Mouse (Mus musculus): Measurements from ENCODE around the gene Gm3625. TPM values are rescaled to one million over a fixed set of nuclear protein-coding genes. Genes with fewer than 3 reads are reported as not detected.
A peak's percentile ranks its signal among the peaks of the same experiment; 100 is the strongest.

Gene Gm3625
- polyA plus RNA-seq (2015; fragmentation: Nextera tagmentation; extraction: Ambion mirVana) = not detected in 2 replicates

DNA sequence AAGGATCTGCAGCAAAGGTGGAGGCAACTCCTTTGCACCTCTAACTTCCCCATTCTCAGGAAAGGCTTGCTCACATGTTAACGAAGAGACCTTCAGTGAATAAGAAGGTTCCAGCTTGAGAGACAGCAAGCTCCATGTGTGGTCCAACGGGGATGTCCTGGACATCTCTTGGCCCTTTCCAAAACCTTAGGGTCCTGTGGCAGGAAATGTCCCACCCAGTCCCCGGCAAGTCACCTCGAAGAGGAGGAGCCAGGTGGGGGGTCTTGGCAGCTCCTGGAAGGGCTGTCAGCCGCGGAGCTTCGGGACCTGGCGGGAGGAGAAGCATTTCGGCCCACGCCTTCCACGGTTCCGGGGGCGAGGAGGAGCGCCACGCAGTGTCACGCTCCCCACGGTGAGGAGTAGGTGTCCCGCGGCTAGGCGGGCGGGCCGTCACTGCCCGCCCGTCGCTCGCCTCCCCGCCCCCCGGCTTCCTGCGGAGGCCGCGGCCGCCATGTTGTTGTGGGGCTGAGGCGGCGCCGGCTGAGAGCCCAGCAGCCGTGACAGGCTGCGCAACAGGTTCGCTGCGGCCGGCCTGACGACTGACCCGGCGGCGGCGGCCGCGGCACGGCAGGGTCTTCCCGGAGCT lies at the start of gene Gm3625, which contains the start of gene Itsn2:
TSS of gene Gm3625 (minus strand) at position 387 of the 625 bp plus-strand sequence.
TSS of gene Itsn2 (plus strand) at position 98 of the 625 bp plus-strand sequence.
- peak within 1 kb of the TSS; percentile 82 for H3K9ac ChIP-seq
- no peaks in the 10 kb centered on the region for H3K9me3 ChIP-seq
- H3K27me3 ChIP-seq = no peaks in the 10 kb centered on the region
- peak within 1 kb of the TSS; percentile 77 for H3K27ac ChIP-seq (replicated peaks)
- under 1% methylated on average over 42 of the region's 49 CpGs for WGBS
- peak within 1 kb of the TSS; percentile 67 for H3K4me2 ChIP-seq
- H3K36me3 ChIP-seq = no peaks in the 10 kb centered on the region
- ATAC-seq (ENCODE audit: low FRiP score, low read depth) = peak; percentile 86
- peak within 1 kb of the TSS; percentile 70 for H3K4me3 ChIP-seq
- peaks cover 19% of the 10 kb centered on the region for H3K4me1 ChIP-seq (replicated peaks)

DNA sequence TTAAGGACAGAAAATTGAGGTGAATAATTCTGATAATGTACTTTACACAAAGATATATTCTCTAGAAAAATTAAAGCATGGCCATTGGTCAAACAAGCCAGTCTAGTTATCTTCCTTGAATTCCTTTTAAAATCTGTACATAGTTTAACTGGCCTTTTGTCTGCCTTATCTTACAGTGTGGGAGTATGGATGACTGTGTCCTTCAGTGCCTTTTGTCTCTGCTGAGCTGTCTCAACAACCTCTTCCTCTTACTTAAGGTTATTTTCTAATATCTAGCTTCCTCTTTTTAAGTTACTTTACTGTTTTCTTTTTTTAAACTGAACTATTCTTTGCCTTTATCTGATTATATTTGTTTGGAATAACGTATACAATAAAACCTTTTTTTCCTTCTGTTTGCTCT lies 48.0 kb upstream of the Gm3625 start:
- Histone ChIP-seq H3K4me1 (replicated peaks) (no peaks in the 10 kb centered on the region), H3K27me3 (no peaks in the 10 kb centered on the region), H3K27ac (replicated peaks) (no peak overlapping the region), H3K4me3 (no peak overlapping the region), H3K36me3 (peaks cover 50% of the 10 kb centered on the region), H3K4me2 (no peak overlapping the region), H3K9ac (no peak overlapping the region), H3K9me3 (no peaks in the 10 kb centered on the region)
- WGBS = 98% methylated on average over 1 of the region's 1 CpGs
- ATAC-seq (ENCODE audit: low FRiP score, low read depth) = no peak

DNA sequence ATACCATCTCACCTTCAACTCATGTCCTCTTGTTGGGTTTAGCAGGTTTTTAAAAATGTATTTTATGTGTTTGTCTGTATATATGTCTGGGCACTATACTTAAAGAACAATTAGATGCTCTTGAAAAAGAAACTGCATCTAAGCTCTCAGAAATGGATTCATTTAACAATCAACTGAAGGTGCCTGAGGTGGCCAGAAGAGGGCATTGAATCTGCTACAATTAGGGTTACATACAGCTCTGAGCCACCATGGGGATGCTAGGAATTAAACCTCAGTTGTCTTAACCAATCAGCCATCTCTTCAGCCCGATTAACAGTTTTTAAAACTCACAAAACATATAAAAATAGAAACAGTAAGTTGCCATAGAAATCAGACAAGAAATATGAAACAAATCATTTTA lies 45.7 kb upstream of the Gm3625 start:
- no peak overlapping the region for H3K4me3 ChIP-seq
- H3K4me2 ChIP-seq = no peak overlapping the region
- H3K9me3 ChIP-seq = no peaks in the 10 kb centered on the region
- H3K4me1 ChIP-seq (replicated peaks) = no peaks in the 10 kb centered on the region
- H3K27me3 ChIP-seq = no peaks in the 10 kb centered on the region
- peaks cover 57% of the 10 kb centered on the region for H3K36me3 ChIP-seq
- 84% methylated on average over 1 of the region's 1 CpGs for WGBS
- ATAC-seq (ENCODE audit: low FRiP score, low read depth) = no peak
- no peak overlapping the region for H3K27ac ChIP-seq (replicated peaks)
- H3K9ac ChIP-seq = no peak overlapping the region

DNA sequence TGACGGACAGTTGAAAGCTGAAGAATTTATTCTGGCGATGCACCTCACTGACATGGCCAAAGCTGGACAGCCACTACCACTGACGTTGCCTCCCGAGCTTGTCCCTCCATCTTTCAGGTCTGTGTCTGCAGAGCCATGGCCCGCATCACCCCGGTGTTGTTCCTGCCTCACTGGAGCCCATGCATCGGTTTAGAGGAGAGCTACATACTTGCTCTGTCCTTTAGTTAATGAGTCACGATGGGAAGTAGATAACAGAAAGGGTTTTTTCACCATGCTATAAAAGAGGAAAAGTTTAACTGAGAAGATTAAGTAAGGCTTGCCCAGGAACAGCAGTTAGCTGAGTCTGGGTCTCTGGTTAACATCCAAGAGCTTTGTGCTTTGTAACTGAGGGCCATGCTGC lies 40.2 kb upstream of the Gm3625 start:
- Histone ChIP-seq H3K9me3 (no peaks in the 10 kb centered on the region), H3K27ac (replicated peaks) (no peak overlapping the region), H3K36me3 (peaks cover 57% of the 10 kb centered on the region), H3K9ac (no peak overlapping the region), H3K27me3 (no peaks in the 10 kb centered on the region), H3K4me1 (replicated peaks) (no peaks in the 10 kb centered on the region), H3K4me2 (no peak overlapping the region), H3K4me3 (no peak overlapping the region)
- WGBS = 84% methylated on average over 8 of the region's 8 CpGs
- no peak for ATAC-seq (ENCODE audit: low FRiP score, low read depth)

DNA sequence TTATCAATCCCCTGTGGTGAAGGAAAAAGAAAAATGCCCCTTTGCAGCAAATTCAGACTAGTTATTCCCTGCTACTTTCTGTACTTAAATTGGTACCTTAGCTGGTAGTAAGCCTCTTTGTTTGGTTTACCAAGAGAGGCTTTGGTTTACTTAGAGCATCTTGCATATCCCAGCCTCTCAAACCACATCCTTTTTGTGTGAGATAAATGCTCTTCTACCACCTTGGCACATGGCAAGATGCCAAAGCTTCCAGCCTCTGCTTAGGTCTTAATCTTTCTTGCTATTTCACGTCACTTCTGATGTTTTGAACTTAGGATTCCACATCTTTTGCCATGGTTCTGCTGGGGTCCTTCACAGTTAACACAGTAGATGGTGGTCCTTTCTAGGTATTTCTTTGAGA lies 31.5 kb upstream of the Gm3625 start:
- no peak overlapping the region for H3K27ac ChIP-seq (replicated peaks)
- no peaks in the 10 kb centered on the region for H3K9me3 ChIP-seq
- no peak overlapping the region for H3K4me2 ChIP-seq
- no peak overlapping the region for H3K9ac ChIP-seq
- no peak overlapping the region for H3K4me3 ChIP-seq
- H3K4me1 ChIP-seq (replicated peaks) = no peaks in the 10 kb centered on the region
- H3K27me3 ChIP-seq = no peaks in the 10 kb centered on the region
- no peaks in the 10 kb centered on the region; the same call in 1 of the 2 replicates for H3K36me3 ChIP-seq
- WGBS = 70% methylated on average over 1 of the region's 1 CpGs
- ATAC-seq (ENCODE audit: low FRiP score, low read depth) = no peak

DNA sequence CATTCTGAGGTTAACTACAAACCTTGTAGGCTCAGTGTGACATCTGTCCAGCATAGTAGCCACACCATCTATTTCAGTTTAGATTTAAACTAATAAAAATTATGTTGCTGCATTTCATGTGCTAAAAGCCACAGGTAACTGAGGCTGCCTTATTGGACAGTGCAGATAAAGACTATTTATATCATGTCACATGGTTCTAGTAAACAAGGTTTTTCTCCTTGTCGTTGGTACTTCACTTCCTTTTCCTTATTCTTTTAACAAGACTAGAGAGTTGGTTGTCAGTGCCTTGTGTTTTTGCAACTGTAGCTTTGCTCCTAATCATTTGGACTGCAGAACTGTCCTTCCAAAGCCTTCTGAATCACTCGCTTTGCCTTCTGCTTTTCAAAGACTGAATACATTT lies 22.0 kb upstream of the Gm3625 start:
- Histone ChIP-seq H3K4me3 (no peak overlapping the region), H3K36me3 (no peaks in the 10 kb centered on the region), H3K9ac (no peak overlapping the region), H3K27me3 (no peaks in the 10 kb centered on the region), H3K9me3 (no peaks in the 10 kb centered on the region), H3K4me1 (replicated peaks) (no peaks in the 10 kb centered on the region), H3K4me2 (no peak overlapping the region), H3K27ac (replicated peaks) (no peak overlapping the region)
- no peak for ATAC-seq (ENCODE audit: low FRiP score, low read depth)
- WGBS = 75% methylated on average over 2 of the region's 2 CpGs

DNA sequence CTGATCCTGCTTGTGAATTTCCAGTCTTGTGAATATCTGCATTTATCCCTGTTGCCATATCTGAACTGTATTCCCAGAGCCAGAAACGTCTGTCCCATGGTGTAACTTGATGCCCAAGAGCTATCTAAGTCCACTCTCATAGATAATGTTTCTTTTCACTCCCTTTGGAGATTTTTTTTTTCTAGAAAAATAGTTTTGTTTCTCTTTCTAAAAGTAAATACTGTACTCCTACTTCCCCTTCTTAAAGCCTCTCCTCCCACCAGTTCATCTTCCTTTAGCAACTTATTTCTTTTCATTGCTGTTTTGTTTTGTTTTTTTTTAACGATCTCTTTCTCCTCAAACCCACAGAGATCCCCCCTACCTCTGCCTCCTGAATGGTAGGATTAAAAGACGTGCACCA lies 13.9 kb upstream of the Gm3625 start:
- H3K4me3 ChIP-seq = no peak overlapping the region
- H3K9ac ChIP-seq = no peak overlapping the region
- no peak overlapping the region for H3K4me2 ChIP-seq
- no peak for ATAC-seq (ENCODE audit: low FRiP score, low read depth)
- WGBS = 56% methylated on average over 3 of the region's 3 CpGs
- H3K4me1 ChIP-seq (replicated peaks) = no peaks in the 10 kb centered on the region
- no peak overlapping the region for H3K27ac ChIP-seq (replicated peaks)
- no peaks in the 10 kb centered on the region for H3K27me3 ChIP-seq
- no peaks in the 10 kb centered on the region for H3K9me3 ChIP-seq
- H3K36me3 ChIP-seq = no peaks in the 10 kb centered on the region

DNA sequence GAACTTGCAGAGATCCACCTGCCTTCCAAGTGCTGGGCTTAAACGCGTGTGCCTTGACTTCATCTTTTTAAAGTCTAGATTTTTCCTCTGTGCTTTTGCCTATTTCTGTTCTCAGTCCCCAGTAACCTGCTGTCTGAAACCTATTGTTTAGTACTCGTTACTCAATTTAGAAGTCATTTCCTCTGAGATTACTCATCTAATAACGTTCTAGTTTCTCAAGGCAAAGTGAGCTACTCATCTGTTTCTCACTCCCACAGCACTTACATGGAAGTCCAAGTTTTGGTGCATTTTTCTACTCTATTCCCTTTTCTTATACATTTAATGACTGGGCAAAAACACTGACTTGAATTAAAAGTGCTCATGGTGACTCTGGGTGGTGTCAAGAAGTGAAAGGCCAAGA lies 7.0 kb upstream of the Gm3625 start:
- no peaks in the 10 kb centered on the region for H3K9me3 ChIP-seq
- no peak overlapping the region for H3K4me3 ChIP-seq
- H3K27me3 ChIP-seq = no peaks in the 10 kb centered on the region
- no peaks in the 10 kb centered on the region for H3K36me3 ChIP-seq
- no peak overlapping the region for H3K27ac ChIP-seq (replicated peaks)
- 69% methylated on average over 4 of the region's 4 CpGs for WGBS
- no peak overlapping the region for H3K9ac ChIP-seq
- no peak overlapping the region for H3K4me2 ChIP-seq
- H3K4me1 ChIP-seq (replicated peaks) = peaks cover 11% of the 10 kb centered on the region
- ATAC-seq (ENCODE audit: low FRiP score, low read depth) = no peak

DNA sequence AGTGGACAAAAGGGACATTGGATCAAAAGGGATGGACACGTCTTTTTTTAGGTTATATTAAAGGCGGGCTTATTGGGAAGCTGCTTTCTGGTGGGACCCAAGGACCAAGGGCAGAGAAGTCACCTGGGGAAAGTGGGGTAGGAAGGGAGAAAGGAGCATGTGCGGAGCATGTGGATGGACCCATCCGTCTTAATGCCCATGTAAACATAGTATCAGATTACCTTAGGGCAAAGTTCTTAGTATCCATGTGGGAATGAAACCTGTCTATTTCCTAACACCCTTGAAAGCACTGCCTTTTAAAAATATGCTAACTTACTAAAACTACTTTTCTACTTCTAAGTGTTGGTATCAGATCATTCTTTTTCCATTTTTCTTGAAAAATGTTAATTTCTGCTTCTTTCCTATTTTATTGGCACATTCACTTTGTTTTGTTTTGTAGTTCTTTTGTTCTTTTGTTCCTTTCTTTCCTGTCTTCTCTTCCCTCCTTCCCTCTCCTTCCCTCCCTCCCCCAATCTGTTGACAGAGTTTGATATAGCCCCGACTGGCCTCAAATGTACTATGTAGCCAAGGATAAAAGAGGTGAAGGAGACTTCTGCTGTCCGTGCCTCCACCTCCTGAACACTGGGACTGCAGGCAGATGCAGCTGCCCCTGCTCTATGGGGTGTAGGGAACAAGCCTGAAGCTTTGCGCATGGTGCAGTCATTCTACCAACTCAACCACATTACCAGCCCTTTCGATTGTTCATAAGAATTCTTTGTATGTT lies 6.1 kb upstream of the Gm3625 start:
- no peak overlapping the region for H3K4me3 ChIP-seq
- H3K27ac ChIP-seq (replicated peaks) = no peak overlapping the region
- no peak overlapping the region for H3K4me2 ChIP-seq
- H3K9ac ChIP-seq = no peak overlapping the region
- H3K36me3 ChIP-seq = no peaks in the 10 kb centered on the region
- peaks cover 17% of the 10 kb centered on the region for H3K4me1 ChIP-seq (replicated peaks)
- WGBS = 70% methylated on average over 8 of the region's 8 CpGs
- no peaks in the 10 kb centered on the region for H3K27me3 ChIP-seq
- H3K9me3 ChIP-seq = no peaks in the 10 kb centered on the region
- ATAC-seq (ENCODE audit: low FRiP score, low read depth) = no peak

DNA sequence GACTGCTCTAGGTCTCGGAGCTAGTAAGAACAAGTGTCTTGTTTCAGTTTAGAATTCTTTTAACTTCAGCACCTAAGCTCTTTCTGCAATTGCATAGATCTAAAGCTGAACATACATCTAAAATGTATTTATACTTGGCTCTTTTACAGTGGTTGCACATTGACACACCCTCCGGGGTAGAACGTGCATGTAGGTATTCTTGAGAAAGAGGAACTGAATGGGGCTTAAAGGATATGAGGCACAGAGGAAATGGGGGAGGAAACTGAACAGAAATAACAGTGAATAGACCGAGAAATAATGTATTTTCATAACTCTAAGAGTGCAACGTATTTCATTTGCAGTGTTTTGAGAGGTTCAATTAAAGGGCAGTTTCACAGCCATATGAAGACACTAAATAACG lies 2.3 kb upstream of the Gm3625 start:
- Histone ChIP-seq H3K4me3 (no peak overlapping the region), H3K4me1 (replicated peaks) (peaks cover 19% of the 10 kb centered on the region), H3K4me2 (no peak overlapping the region), H3K36me3 (no peaks in the 10 kb centered on the region), H3K27me3 (no peaks in the 10 kb centered on the region), H3K9ac (no peak overlapping the region), H3K27ac (replicated peaks) (no peak overlapping the region), H3K9me3 (no peaks in the 10 kb centered on the region)
- no peak for ATAC-seq (ENCODE audit: low FRiP score, low read depth)
- 78% methylated on average over 6 of the region's 6 CpGs for WGBS

DNA sequence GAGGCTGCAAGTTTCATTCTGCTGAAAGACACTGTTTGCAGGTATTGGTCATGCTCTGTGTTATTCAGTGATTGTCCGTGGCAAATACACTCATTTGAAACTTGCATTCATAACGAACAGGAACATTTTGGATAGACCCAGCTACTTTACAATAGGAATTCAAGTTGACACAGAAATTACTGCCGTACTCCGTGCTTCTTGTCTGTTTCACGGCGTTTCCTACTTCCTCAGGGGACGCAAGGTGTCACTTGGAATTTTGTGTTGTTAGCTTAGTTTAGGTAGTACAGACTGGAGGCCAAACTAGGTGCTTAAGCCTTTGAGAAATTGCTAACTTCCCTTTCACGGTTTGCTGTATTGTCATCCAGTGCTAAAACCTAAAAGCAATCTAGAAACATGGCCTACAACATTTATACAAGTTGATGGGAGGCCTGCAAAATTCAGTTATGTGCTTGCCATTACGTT lies 1.2 kb upstream of the Gm3625 start:
- H3K4me2 ChIP-seq = peak overlapping the region; percentile 67
- peaks cover 19% of the 10 kb centered on the region for H3K4me1 ChIP-seq (replicated peaks)
- H3K27me3 ChIP-seq = no peaks in the 10 kb centered on the region
- peak overlapping the region; percentile 70 for H3K4me3 ChIP-seq
- no peak for ATAC-seq (ENCODE audit: low FRiP score, low read depth)
- no peaks in the 10 kb centered on the region for H3K36me3 ChIP-seq
- H3K27ac ChIP-seq (replicated peaks) = no peak overlapping the region
- no peaks in the 10 kb centered on the region for H3K9me3 ChIP-seq
- peak overlapping the region; percentile 82 for H3K9ac ChIP-seq
- WGBS = 66% methylated on average over 9 of the region's 9 CpGs

DNA sequence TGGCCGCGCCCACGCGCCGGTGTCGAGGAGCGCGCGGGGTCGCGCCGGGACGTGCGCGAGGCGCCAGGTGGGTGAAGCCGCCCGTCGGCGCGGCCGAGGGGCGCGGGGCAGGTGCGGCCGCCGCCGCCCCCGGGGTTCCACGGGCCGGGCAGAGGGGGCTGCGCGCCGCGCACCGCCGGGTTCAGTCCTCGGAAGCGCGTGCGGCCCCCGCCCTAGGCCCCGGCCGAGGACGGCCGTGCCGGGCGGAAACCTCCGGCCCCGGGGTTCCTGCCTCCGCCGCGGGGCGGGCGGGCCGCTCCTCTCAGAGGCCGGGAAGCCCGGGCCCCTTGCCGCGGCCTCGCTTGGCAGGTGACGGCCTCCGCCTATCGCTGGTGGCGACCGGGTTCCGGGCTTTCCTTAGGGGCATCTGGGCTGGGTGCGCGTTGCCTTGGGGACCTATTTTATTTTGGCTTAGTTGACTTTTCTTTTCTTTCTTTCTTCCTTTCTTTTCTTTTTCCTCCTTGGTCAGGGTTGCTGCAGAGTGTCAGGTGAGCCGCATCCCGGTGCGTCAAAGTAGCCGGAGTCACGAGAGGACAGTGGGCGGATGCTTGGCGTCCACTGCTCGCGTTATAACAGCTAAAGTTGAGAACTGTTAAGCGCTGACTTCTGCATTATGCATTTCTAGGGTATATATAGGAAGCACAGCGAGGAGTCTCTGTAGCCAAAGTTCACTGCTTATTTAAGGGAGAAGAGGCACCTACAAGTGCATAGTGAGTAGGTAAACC lies 621 bp upstream of the Gm3625 start:
- under 1% methylated on average over 77 of the region's 80 CpGs for WGBS
- Histone ChIP-seq H3K27ac (replicated peaks) (peak overlapping the region; percentile 77), H3K4me2 (peak overlapping the region; percentile 67), H3K27me3 (no peaks in the 10 kb centered on the region), H3K36me3 (no peaks in the 10 kb centered on the region), H3K9ac (peak overlapping the region; percentile 82), H3K4me3 (peak overlapping the region; percentile 70), H3K4me1 (replicated peaks) (peaks cover 19% of the 10 kb centered on the region), H3K9me3 (no peaks in the 10 kb centered on the region)
- ATAC-seq (ENCODE audit: low FRiP score, low read depth) = peak; percentile 81
